Mouse (Mus musculus) frontal cortex, postnatal 36 days (tissue): ENCODE measurements around the gene Slc6a16.

Source experiments
- DNase-seq, 2 experiments: peaks; one replicate each; pipeline ENCODE4 v3.0.0; 2022; ENCODE audit warnings: low spot score in 2 of 2

Gene Slc6a16

DNA sequence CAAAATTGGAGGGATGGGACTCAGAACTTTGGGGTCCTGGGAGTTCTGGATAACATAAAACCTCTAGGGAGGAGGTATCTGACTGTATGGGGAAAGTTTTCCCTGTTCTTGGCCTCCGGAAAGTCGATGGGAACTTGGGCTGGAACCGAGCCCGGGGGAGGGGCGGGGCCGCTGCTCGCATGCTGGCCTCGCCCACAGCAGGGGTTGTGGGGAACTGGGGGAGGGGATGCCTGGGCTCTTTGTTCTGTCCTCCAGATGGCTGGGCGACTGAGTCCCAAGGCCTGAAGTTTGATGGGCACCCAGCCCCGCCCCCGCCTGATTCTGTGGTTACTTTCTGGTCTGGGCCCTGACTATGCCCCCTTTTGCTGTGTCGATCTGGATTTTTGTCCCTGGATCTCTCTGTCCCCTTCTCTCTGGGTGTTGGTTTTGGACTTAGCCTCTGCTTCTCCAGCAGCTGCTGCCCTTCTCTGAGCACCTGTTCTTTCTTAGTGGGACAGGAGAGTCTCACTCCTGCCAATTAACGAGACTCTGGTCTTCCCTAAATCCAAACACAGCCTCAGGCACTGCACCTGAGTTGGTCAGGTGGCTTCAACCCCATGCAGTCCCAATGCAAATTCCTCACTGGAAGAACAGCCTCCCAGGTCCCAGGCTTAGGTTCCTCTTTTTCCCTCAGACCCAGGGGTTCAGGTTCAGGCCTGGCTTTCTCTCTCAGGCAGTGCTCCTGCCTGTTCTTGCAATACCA is 24.3 kb upstream of the Slc6a16 start:
- DNase-seq = no peak

DNA sequence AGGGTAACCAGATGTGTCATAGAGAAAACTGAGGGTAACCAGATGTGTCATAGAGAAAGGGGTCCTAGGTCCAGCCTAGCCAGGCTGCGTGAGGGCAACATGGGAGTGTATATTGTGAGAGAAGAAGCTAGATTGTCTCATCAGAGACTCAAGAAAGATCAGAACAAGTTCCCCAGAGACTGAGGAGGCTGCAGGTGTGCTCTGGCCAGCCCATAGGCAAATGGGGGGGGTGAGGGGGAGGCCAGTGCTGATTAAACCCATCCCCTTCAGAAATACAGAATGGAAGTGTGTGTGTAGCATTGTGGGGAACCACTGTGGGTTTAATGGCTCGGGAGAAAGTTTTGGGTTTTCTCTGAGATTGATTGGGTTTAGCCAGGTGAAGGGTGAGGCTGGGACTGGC is 19.2 kb upstream of the Slc6a16 start:
- DNase-seq = no peak

DNA sequence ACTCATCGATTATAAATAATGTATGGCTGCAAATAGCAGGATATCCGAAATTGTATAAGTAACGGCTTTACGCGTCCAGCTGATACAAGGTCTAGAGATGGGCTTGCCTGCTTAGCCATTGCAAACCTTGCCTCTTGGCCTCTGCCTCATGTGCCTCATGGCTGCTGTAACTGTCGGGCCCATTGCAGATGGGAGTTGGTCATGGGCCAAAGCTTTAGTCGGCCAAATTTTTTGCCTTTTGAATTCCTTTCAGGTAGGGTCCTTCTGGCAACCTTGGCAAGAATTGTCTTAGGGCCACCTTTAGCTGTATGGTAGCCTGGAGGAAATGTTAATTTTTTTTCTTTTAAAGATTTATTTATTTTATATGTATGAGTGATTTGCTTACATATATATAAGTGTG is 16.1 kb upstream of the Slc6a16 start:
- no peak for DNase-seq

DNA sequence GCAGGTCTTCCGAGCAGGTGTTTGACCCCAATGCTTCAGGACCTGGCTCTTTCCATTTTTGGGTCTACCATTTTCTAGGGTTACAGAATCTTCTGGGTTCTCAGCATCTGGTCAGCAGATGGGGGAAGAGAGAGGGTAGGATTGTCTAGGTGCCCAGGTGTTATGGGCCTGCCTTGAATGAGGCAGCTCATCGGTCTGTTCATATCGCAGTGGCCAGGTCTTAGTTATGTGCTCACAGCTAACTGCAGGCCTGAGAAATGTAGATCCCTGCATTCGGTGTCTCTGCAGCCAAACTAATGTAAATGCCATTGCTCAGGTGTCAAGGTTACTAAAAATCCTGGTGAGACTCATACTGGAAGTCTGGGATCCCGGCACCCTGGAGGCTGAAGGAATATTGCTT is 14.5 kb upstream of the Slc6a16 start:
- no peak for DNase-seq

DNA sequence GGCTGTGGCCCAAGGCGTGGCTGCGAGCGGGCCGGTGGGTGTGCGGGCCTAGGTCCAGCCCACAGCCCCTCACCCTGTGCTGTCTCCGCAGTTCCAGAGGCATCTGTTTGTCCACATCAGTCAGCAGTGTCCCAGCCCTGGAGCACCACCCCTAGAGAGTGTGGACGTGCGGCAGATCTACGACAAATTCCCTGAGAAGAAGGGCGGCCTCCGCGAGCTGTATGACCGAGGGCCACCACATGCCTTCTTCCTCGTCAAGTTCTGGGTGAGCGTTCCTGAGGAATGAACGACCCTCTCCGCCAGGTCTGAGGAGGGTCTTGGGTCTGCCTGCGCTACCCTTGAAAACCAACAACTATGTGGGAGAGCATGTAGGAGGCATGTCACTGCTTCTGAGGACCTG is 12.3 kb upstream of the Slc6a16 start:
- no peak for DNase-seq

DNA sequence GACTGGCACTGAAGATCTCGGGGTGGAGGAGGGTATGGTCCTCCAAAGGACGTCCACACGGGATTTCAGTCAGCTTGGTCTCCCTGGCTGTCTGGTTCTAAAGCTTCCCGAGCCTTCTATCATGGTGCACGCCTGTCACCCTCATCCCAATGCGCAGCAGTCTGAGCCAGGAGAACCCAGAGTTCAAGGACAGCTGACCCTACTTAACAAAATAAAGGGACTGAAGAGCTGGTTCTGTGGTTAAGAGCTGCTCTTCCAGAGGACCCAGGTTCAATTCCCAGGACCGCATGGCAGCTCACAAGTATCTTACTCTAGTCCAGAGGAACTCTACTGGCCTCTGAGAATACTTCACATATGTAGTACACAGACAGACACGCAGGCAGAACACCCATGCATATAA is 11.8 kb upstream of the Slc6a16 start:
- DNase-seq = no peak

DNA sequence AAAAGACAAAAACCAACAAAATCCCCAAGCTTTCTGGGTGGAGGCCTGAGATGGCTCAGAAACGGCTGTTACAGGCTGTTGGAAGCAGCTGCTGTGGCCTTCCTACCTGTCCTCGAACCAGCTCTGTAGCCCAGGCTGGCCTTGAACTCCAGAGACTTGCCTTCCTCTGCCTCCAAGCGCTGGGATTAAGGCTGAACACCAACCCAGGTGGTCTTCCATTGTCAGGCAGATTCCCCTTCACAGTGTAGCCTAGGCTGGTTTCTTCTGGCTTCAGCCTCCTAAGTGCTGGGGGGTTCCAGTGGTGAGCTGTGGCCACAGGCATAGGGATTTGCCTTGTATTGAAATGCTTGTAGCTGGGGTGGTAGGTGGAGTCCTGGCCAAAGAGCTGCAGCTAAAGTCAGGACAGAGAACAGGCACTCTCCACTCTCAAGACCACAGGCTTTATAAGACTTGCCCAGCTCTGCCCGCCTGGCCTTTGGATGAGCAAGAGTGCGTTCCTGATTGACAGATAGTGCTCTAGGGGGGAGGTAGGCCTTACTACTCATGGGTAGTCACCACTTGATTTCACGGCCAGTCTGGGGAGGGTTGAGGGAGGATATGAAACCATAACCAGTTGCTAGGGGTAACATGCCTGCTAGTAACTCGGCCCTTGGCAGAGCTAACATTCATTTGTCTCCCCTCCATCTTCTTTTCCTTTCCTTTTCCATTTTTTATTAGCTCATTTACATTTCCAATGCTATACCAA is 11.3 kb upstream of the Slc6a16 start:
- no peak for DNase-seq

DNA sequence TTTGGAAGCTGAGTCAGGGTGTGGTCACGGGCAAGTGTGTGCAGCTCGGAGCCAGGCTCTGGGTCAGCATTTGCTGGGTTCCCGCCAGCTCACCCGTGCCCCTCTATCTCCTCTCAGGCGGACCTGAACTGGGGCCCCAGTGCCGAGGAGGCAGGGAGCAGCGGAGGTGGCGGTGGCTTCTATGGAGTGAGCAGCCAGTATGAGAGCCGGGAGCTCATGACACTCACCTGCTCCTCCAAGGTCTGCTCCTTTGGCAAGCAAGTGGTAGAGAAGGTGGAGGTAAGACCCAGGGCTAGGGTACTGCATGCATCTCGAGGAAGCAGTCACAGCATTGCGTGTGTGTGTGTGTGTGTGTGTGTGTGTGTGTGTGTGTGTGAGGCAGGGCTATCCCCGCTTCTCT is 9.7 kb upstream of the Slc6a16 start:
- no peak for DNase-seq

DNA sequence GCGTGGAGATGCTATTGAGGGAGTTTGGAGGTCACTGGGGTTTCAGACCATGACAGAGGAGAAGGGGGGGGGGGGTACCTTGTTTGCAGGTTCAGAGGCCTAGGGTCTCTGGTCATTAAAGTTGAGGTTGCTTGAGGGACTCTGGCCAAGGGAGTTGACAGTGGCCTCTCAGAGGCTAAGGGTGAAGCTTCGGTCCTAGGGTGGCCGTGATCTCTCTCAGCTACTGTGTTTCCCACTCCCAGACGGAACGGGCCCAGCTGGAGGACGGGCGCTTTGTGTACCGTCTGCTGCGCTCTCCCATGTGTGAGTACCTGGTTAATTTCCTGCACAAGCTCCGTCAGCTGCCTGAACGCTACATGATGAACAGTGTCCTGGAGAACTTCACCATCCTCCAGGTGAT is 8.9 kb upstream of the Slc6a16 start:
- no peak for DNase-seq

DNA sequence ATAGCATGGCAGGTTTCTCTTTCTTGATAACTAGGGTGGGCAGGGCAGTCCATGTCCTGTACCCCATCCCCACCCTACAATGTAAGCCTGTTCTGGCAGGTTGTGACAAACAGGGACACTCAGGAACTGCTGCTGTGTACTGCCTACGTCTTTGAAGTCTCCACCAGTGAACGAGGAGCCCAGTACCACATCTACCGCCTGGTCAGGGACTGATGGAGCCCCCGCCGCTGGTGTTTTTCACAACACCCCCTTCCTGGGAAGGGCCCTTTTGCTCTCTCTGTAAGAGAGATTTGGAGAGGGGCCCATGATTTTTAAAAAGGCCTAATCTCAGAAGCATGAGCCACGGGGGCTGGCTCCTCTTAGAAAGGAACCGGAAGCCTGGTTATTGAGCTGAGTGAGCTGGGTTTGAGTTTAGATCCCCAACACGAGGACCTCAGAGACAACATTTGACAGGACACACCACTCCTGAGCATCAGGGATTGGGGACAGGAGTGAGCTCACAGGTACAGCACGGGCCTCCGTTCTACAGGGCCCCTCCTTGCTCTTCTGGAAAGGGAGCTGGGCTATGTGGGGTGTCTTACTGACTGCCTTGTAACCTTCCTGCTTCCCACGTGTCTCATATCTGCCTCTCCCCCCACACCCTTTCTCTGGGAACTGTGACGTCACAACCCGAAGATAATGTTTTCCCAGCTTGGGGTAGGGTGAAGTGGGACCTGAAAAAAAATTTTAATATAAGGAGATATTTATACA is 8.0 kb upstream of the Slc6a16 start:
- peak; percentile 49 to 73 for DNase-seq

DNA sequence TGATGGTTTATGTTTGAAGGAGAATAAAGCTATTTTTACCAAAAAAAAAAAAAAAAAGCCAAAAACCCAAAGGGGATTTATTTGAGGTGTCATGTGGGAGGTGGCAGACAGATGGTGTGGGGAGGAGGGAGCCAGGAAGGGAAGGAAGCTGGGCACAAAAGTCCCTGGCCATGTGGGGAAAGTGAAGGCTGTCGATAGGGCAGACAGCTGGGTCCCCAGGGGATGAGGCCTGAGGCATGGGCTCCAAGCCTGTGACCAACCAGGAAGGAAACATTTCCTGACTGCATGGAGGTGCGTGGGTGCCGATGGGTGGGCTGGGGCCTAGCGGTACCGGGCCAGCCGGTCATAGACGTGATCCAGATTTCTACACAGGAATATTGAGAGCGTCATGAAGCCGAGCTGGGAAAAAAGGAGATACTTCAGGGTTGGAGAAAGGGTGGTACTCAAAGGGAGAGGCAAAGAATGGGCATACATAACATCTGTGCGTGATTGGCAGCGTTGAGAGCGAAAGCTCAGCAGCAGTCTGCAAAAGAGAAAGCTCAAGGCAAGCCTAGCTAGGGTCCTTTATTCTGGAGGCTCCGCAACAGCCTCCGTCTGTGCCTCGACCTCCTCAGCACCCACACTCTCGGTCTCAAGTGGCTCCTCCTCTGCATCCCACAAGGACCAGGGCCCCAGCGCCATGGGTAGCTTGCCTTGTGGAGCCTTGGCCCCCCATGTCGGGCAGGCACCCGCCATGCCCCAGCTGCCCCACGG is 7.1 kb upstream of the Slc6a16 start:
- peak; percentile 84 to 85 for DNase-seq

DNA sequence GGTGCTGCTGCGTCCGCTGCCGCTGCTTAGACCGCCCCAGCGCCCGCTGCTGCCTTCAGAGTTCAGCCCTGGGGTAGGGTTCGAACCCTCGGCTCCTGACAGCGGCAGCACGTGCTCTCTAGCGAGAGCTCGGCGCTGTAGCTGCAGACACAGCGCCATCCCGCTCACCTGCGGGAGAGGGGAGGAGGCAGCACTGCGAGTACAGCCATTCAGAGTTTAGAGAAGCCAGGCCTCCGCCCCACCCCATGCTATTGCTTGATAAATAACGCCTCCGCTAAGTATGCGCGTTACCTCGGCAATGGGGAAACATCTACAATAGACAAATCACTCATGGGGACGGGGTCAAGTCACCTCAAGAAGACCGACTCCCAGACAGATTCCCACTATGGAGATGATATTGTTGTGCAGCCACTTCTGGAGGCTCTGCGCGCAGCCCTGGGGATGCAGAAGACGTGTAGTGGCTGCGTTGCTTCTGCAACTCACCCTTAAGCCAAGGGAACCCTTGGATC is 6.5 kb upstream of the Slc6a16 start:
- DNase-seq = no peak

DNA sequence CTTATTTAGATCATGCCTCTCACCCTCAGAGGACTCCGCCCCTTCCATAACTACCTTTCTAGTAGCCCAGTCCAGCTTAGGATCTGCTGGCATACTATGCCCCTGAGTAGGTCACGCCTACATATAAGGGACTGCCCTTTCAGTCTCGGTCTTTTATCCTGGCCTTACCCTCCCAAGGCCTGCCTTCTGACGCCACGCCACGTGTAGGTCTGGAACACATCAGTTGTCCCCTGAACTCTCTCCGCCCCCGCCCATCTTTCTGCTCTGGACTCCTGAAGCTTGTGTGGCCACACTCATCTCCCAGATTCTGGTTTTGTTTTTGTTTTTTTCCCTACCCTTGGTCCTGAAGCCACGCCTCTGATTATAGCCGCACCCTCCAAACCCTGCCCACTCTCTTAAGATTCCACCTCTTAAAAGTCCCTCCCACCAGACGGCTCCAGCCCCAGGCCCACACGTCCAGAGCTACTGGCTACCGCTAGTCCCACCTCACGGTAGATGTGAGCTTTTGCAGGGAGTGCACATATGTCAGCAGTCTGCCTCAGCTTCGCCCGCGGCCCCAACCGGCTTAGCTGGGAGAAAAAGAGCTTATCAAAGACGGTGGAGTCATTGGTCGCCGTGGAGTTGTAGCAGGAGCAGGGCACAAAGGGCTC is 5.8 kb upstream of the Slc6a16 start:
- DNase-seq = peak; percentile 18 to 34

DNA sequence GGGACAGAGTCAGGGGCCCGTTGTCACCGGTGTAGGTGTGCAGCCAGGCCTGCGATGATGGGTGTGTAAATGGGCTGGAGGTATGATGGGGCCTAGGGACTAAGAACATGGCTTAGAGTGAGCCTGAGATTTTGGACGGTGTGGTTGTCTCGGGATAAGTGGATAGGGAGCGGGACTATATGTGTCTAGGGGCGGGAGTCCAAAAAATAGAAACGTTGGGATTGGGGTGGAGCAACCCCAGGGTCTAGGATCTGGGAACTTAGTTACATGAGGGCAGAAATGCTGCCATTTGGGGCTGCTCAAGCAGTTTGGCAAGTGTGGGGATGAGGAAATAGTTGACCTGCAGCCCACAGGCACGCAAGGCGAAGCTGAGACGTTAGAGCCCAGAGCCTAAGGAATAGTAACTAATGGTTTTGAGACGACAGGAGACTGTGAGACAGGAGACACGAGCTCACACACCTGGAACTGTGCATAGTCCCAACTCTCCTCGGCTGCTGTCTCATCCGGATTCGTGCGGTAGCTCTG is 5.2 kb upstream of the Slc6a16 start:
- DNase-seq = no peak

DNA sequence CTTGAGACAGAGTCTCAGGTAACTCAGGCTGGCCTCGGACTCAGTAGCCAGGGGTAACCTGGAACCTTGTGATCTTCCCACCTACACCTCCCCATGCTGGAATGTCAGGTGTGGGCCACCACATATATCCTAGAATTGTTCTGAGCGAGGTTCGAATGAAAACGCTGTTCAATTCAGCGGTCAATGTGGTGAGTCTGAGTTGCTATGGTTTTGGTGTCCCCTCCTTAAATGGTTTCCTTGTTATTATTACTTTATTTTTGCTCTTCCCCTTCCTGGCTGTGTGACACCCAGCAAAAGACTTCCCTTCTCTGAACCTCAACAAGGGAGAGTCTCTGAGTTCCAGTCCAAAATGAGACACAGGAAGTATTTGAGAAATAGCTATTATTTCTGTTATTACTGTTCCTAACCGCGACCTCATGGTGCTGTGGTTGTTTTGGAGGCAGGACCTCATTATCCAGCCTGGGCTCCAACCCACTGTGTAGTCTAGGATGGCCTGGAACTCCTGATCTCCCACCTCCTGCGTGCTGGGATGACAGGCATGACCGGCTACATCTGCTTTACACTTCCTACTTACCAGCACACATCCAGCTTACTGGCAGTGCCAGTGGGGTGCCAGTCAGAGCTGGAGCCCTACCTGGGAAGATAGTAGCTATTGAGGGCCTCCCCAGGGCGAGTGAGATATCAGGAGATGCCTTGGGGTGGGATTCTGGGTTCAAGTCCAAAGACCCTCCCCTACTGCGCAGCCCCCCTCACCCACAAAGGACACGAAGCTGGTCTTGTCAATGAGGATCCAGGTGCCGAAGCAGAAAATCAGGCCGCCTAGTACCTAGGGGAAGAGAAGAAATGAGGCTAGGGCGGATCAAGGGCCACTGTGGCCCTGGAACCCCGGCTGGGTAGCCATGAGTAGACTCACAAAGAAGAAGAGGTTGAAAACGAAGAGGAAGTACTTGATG is 2.9 kb upstream of the Slc6a16 start:
- no peak for DNase-seq

DNA sequence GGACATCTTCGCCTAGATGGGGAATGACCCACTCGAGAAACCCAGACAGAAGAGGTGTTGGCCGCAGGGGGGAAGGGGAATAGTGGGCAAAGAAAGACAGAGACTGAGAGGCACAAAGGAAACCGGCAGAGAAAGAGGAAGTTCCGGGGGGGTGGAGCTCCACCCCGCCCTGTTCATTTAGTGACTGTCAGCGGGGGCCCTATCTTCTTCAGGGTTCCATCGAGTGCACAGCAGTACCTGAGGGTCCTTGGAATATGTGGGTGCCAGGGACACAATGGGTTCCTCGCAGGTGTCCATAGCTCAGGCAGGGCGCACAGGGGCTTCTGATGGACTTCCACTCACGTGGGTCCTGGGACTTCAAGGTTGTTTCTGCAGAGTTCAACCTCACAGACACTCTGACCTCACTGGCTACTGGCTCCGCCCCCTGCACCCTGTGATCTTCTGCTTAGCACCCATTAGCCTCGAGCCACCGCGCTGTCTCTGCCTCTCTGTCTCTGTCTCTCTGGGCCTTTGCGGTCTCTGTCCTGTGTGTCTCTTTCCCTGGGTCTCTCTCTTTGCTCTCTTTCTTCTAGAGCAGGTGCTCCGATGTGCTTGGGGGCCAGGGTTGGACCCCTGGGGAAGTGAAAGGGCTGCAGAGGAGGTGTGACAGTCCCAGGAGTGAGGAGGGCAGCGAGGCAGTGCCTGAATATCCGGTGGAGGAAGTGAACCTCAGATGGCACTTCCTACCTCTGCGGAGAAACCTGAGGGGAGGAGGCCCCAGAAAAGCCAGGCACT is 2.0 kb upstream of the Slc6a16 start, which contains the start of gene Cd37:
TSS of gene Cd37 (minus strand) at position 393 of the 774 bp plus-strand sequence.
- DNase-seq = no peak

DNA sequence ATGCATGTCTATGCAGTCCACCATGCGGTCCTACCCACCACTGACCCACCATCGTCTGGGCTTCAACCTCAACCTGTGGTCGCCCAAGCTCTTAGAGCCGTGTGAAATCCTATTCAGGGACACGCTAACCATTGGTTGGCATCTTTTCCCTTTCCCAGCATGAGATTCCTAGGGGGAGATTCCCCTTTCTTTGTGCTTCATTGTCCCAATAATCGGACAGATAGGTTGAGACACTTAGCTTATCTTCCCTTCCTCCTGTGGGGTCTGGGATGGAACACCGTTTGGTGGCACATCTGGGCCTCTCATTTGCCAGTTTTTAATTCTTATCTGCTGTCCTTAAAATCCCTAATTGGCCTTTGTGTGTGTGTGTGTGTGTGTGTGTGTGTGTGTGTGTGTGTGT is 776 bp upstream of the Slc6a16 start:
- DNase-seq = no peak

DNA sequence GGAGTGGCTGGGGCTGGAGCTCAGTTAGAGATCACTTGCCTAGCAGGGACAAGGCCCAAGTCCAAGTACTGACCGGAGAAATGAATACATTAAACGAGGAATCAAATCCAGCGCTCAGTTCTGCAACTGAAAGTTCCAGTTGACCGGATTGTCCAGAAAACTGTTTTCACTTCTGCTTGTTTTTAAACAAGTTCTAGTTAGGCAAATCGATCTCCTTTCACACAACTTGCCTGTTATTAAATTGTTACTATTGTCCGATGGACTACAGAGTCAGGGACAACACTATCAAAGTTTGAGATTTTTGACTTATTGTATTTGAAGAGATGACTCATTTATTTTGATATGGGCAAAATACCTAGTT is 484 bp downstream of the Slc6a16 start:
- DNase-seq = no peak

DNA sequence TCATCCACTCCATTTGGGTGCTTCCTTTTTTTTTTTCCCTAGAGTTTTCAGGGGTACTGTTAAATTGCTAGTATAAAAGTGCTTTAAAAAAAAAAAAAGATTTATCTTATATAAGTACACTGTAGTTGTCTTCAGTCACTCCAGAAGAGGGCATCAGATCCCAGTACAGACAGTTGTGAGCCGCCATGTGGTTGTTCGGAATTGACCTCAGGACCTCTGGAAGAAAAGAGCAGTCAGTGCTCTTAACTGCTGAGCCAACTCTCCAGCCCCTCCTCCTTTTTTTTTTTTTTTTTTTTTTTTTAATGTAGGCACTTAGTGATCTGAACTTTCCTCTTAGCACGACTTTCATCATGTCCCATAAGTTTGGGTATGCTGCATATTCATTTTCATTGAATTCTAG is 6.8 kb downstream of the Slc6a16 start:
- no peak for DNase-seq
